Mouse (Mus musculus): ENCODE results near the gene Pnkd.

GRCm38 (mm10) chr1:74296477-74296876, 11.7 kb downstream of the Pnkd start:
- TF ChIP-seq POLR2AphosphoS5 (IDR thresholded peaks at IDR 0.05; ENCODE audit: insufficient replicate concordance, low read depth, low read length) = no peak
- TF ChIP-seq CTCF (IDR thresholded peaks at IDR 0.05; ENCODE audit: low read depth, low read length) = no peak
- no peak for TF ChIP-seq GATA1 (IDR thresholded peaks at IDR 0.05; ENCODE audit: borderline replicate concordance, low read length)
- no peak for TF ChIP-seq GATA2 (IDR thresholded peaks at IDR 0.05; ENCODE audit: borderline replicate concordance, low read depth, low read length)

Measured in G1E (cell line).